Mouse (Mus musculus): ENCODE data around the gene Rasal3. TPM values are rescaled to one million over a fixed set of nuclear protein-coding genes. Genes with fewer than 3 reads are reported as not detected.
A peak's percentile ranks its signal among the peaks of the same experiment; 100 is the strongest.

Gene Rasal3
- total and polyA plus RNA-seq, 2 experiments: 0.83 to 1.6 TPM

GRCm38 (mm10) chr17:32443245-32443644, 39.9 kb upstream of the Rasal3 start:
- WGBS: 80% methylated on average over 6 of the region's 6 CpGs
- DNase-seq (ENCODE audit: extremely low read depth, low read depth, low spot score): no peak
- Histone ChIP-seq H3K79me2 (ENCODE audit: control insufficient read depth, insufficient read depth, low read length) (no peaks in the 10 kb centered on the region), H3K27me3 (ENCODE audit: control insufficient read depth, insufficient read depth, low read length) (no peaks in the 10 kb centered on the region), H3K4me1 (ENCODE audit: control insufficient read depth, insufficient read depth, low read length) (peaks cover 2% of the 10 kb centered on the region; the same call in 1 of the 2 replicates), H3K9ac (ENCODE audit: low read depth, low read length) (no peak overlapping the region), H3K4me3 (ENCODE audit: insufficient read depth, low read depth, low read length) (no peak overlapping the region), H3K36me3 (ENCODE audit: control insufficient read depth, insufficient read depth, low read length) (no peaks in the 10 kb centered on the region), H3K27ac (replicated peaks; ENCODE audit: insufficient read depth, low read depth, low read length) (no peak overlapping the region)
- no peak for TF ChIP-seq CTCF (IDR thresholded peaks at IDR 0.05; ENCODE audit: low read depth, low read length)
- TF ChIP-seq POLR2A (IDR thresholded peaks at IDR 0.05; ENCODE audit: extremely low read depth, insufficient read depth, low read length): no peak

GRCm38 (mm10) chr17:32437106-32437505, 33.7 kb upstream of the Rasal3 start:
- Histone ChIP-seq H3K27me3 (ENCODE audit: control insufficient read depth, insufficient read depth, low read length) (no peaks in the 10 kb centered on the region), H3K9ac (ENCODE audit: low read depth, low read length) (no peak overlapping the region), H3K4me3 (ENCODE audit: insufficient read depth, low read depth, low read length) (no peak overlapping the region), H3K4me1 (ENCODE audit: control insufficient read depth, insufficient read depth, low read length) (no peaks in the 10 kb centered on the region), H3K27ac (replicated peaks; ENCODE audit: insufficient read depth, low read depth, low read length) (no peak overlapping the region), H3K79me2 (ENCODE audit: control insufficient read depth, insufficient read depth, low read length) (no peaks in the 10 kb centered on the region), H3K36me3 (ENCODE audit: control insufficient read depth, insufficient read depth, low read length) (no peaks in the 10 kb centered on the region)
- no peak for TF ChIP-seq CTCF (IDR thresholded peaks at IDR 0.05; ENCODE audit: low read depth, low read length)
- no peak for TF ChIP-seq POLR2A (IDR thresholded peaks at IDR 0.05; ENCODE audit: extremely low read depth, insufficient read depth, low read length)
- 88% methylated on average over 4 of the region's 4 CpGs for WGBS
- peak; percentile 25 for DNase-seq (ENCODE audit: extremely low read depth, low read depth, low spot score)

GRCm38 (mm10) chr17:32435151-32435550, 31.8 kb upstream of the Rasal3 start:
- no peak for TF ChIP-seq CTCF (IDR thresholded peaks at IDR 0.05; ENCODE audit: low read depth, low read length)
- no peak for TF ChIP-seq POLR2A (IDR thresholded peaks at IDR 0.05; ENCODE audit: extremely low read depth, insufficient read depth, low read length)
- Histone ChIP-seq H3K27me3 (ENCODE audit: control insufficient read depth, insufficient read depth, low read length) (no peaks in the 10 kb centered on the region), H3K79me2 (ENCODE audit: control insufficient read depth, insufficient read depth, low read length) (no peaks in the 10 kb centered on the region), H3K36me3 (ENCODE audit: control insufficient read depth, insufficient read depth, low read length) (no peaks in the 10 kb centered on the region), H3K27ac (replicated peaks; ENCODE audit: insufficient read depth, low read depth, low read length) (no peak overlapping the region), H3K4me1 (ENCODE audit: control insufficient read depth, insufficient read depth, low read length) (no peaks in the 10 kb centered on the region), H3K4me3 (ENCODE audit: insufficient read depth, low read depth, low read length) (no peak overlapping the region), H3K9ac (ENCODE audit: low read depth, low read length) (no peak overlapping the region)
- no peak for DNase-seq (ENCODE audit: extremely low read depth, low read depth, low spot score)
- 88% methylated on average over 5 of the region's 5 CpGs for WGBS

GRCm38 (mm10) chr17:32434324-32434723, 30.9 kb upstream of the Rasal3 start:
- no peak for DNase-seq (ENCODE audit: extremely low read depth, low read depth, low spot score)
- Histone ChIP-seq H3K4me3 (ENCODE audit: insufficient read depth, low read depth, low read length) (no peak overlapping the region), H3K27me3 (ENCODE audit: control insufficient read depth, insufficient read depth, low read length) (no peaks in the 10 kb centered on the region), H3K9ac (ENCODE audit: low read depth, low read length) (no peak overlapping the region), H3K4me1 (ENCODE audit: control insufficient read depth, insufficient read depth, low read length) (no peaks in the 10 kb centered on the region), H3K27ac (replicated peaks; ENCODE audit: insufficient read depth, low read depth, low read length) (no peak overlapping the region), H3K36me3 (ENCODE audit: control insufficient read depth, insufficient read depth, low read length) (no peaks in the 10 kb centered on the region), H3K79me2 (ENCODE audit: control insufficient read depth, insufficient read depth, low read length) (no peaks in the 10 kb centered on the region)
- 65% methylated on average over 4 of the region's 4 CpGs for WGBS
- TF ChIP-seq POLR2A (IDR thresholded peaks at IDR 0.05; ENCODE audit: extremely low read depth, insufficient read depth, low read length): no peak
- no peak for TF ChIP-seq CTCF (IDR thresholded peaks at IDR 0.05; ENCODE audit: low read depth, low read length)

GRCm38 (mm10) chr17:32431972-32432371, 28.6 kb upstream of the Rasal3 start:
- TF ChIP-seq POLR2A (IDR thresholded peaks at IDR 0.05; ENCODE audit: extremely low read depth, insufficient read depth, low read length) (no peak), CTCF (IDR thresholded peaks at IDR 0.05; ENCODE audit: low read depth, low read length) (peak; percentile 41)
- peak; percentile 64 for DNase-seq (ENCODE audit: extremely low read depth, low read depth, low spot score)
- Histone ChIP-seq H3K4me3 (ENCODE audit: insufficient read depth, low read depth, low read length) (no peak overlapping the region), H3K36me3 (ENCODE audit: control insufficient read depth, insufficient read depth, low read length) (no peaks in the 10 kb centered on the region), H3K27ac (replicated peaks; ENCODE audit: insufficient read depth, low read depth, low read length) (no peak overlapping the region), H3K9ac (ENCODE audit: low read depth, low read length) (no peak overlapping the region), H3K79me2 (ENCODE audit: control insufficient read depth, insufficient read depth, low read length) (no peaks in the 10 kb centered on the region), H3K27me3 (ENCODE audit: control insufficient read depth, insufficient read depth, low read length) (no peaks in the 10 kb centered on the region), H3K4me1 (ENCODE audit: control insufficient read depth, insufficient read depth, low read length) (no peaks in the 10 kb centered on the region)
- WGBS: 46% methylated on average over 3 of the region's 3 CpGs

GRCm38 (mm10) chr17:32426610-32427009, 23.2 kb upstream of the Rasal3 start:
- Histone ChIP-seq H3K9ac (ENCODE audit: low read depth, low read length) (no peak overlapping the region), H3K4me3 (ENCODE audit: insufficient read depth, low read depth, low read length) (no peak overlapping the region), H3K27me3 (ENCODE audit: control insufficient read depth, insufficient read depth, low read length) (no peaks in the 10 kb centered on the region), H3K36me3 (ENCODE audit: control insufficient read depth, insufficient read depth, low read length) (no peaks in the 10 kb centered on the region), H3K4me1 (ENCODE audit: control insufficient read depth, insufficient read depth, low read length) (no peaks in the 10 kb centered on the region), H3K27ac (replicated peaks; ENCODE audit: insufficient read depth, low read depth, low read length) (no peak overlapping the region), H3K79me2 (ENCODE audit: control insufficient read depth, insufficient read depth, low read length) (no peaks in the 10 kb centered on the region)
- TF ChIP-seq CTCF (IDR thresholded peaks at IDR 0.05; ENCODE audit: low read depth, low read length) (no peak), POLR2A (IDR thresholded peaks at IDR 0.05; ENCODE audit: extremely low read depth, insufficient read depth, low read length) (no peak)
- DNase-seq (ENCODE audit: extremely low read depth, low read depth, low spot score): no peak

Measured in liver, adult 2 months (tissue).